Mouse (Mus musculus) layer of hippocampus, adult 11-12 months (tissue): ENCODE data around the gene Nudt8.
A peak's percentile ranks its signal among the peaks of the same experiment; 100 is the strongest.
"Not testable (repeated sequence)": the region's sequence is repeated elsewhere in the genome, so short reads cannot be mapped to it uniquely, and the experiment has no call there.

ENCODE experiments used
- DNase-seq: peaks from one replicate; pipeline ENCODE4 v3.0.0; 2022; ENCODE audit warnings: low spot score

Nudt8 gene

DNA sequence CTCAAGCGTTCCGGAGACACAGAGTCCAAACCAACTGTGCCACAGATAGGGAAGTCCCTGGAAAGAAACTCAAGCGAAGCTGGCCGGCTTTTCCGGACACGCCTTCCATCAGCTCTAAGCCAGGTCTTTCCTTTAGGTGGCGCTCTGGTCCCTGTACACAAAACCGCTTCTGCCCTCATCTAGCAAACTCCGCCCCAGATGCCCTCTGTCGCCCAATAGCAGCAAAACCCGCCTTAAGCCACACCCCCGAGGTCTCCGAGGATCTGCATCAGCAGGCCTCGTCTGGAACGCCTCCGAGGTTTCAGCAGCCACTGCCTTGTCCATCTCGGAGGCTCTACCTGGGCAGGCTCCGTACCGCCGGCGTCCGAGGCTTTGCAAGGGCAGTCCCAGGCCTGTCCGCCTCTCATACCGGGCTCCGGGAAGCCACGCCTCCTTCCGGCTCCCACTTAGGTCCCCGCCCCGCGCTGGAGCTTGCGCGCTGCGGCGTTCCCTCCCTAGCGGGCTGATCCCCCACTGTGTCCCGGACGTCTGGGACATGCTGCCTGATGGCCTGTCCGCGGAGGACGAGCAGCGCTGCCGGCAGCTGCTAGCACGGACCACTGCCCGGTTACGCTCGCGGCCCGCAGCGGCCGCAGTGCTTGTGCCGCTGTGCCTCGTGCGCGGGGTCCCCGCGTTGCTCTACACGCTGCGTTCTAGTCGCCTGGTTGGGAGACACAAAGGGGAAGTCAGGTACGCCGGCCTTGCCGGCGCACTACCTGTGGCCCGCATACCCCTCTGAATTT lies at the start of gene Nudt8, which contains the start of gene Gm49405:
Gene Nudt8, plus strand, starts transcription at position 462 of the 782 bp plus-strand sequence.
Gene Gm49405, plus strand, starts transcription at position 508 of the 782 bp plus-strand sequence.
- peak; percentile 98 for DNase-seq

DNA sequence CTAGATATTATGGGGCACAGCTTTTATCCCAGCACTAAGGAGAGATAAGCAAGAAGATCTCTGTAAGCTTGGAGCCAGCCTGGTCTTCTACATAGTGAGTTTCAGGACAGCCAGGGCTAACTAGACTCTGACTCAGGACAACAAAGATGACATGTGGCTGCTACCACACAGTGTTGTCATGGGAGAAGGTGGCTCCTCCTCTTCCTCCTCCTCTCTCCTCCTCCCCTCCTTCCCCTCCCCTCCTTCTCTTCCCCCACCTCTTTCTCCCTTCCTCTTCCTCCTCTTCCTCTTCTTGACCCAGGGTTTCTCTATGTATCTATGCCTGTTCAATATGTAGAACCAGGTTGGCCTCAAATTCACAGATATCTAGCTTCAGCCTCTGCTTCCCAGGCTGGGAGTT lies 48.9 kb upstream of the Nudt8 start:
- no peak for DNase-seq

DNA sequence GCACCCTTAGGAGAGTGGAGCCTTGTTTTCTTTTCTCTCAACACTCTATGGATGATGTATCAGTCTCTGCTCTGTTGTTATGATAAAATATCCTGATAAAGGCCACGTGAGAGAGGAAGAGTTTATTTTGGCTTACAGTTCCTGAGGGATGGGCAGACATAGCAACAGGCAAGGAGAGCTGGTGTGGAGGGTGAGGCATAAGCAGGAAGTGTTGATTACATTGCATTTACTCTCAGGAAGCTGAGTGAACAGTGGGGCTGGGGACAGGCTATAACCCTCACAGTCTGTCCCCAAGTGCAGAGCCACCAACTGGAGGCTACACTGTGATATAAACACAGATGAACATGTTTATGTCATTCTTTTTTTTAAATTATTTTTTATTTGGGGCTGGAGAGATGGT lies 48.3 kb upstream of the Nudt8 start:
- no peak for DNase-seq

DNA sequence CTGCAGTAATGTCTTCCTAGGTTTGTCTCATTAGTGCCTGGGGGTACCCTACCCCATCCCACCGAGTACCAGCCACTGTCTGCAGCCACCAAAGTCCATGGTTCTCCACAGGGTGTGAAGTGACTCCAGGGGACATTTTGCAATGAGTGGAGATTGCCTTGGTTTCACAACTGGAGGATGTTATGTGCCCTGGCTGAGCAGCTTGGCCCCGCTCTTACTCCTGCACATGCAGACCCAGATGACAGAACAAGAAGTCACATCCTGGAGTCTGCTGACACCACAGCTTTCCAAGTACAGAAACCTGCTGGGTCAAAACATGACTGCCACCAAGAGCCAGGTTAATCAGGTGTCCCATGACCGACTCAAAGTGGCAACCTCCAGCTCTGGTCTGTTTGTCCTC lies 45.3 kb upstream of the Nudt8 start:
- no peak for DNase-seq

DNA sequence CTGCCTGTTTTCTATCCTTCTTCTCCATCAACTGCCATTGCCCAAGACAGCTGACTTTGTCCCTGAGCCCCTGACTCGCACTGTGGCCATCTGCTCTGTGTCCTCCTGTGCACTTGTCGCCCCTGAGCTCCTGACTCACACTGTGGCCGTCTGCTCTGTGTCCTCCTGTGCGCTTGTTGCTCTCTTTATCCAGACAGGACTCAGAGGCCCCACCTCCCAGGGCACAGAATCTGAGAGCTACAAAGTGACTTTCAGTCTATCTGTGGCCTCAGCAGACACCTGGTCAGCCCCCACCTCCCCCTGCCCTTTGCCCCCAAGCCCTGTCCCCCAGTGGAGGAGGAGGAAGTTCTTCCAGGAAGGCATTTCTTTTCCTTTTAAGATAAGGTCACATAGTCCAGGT lies 44.6 kb upstream of the Nudt8 start:
- no peak for DNase-seq

DNA sequence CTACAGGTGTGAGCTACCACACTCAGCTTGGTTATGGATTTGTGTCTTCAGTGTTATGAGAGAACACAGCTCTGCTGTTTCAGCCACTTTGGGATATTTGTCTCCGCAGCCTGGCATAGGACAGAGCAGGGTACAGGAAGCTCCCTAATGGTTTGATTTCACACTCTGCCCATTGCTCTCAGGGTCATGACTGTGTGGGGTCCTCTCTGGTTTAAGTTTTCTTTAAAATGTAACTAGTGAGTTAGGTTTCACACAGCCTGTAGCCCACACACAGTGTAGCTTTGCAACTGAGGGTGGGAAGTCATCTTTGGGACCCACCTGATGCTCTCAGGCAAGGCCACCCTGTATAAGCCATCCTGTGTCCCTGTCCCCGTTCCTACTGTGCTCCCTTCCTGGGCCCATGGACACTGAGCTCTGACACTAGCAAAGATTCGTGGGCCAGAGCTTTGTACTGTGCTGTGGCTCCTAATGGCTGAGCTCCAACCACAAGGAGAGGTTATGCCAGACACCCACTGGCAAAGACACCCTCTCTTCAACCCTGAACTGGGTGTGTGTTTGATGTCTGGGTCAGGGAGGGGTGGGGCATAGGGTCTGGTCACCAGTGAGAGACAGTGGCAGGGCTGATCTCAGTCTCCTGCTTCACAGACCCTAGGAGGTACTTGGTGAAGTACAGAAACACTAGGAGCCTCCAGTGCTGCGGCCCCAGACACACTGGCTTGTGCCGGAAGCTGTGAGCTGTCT lies 42.9 kb upstream of the Nudt8 start:
- DNase-seq: not testable (repeated sequence)

DNA sequence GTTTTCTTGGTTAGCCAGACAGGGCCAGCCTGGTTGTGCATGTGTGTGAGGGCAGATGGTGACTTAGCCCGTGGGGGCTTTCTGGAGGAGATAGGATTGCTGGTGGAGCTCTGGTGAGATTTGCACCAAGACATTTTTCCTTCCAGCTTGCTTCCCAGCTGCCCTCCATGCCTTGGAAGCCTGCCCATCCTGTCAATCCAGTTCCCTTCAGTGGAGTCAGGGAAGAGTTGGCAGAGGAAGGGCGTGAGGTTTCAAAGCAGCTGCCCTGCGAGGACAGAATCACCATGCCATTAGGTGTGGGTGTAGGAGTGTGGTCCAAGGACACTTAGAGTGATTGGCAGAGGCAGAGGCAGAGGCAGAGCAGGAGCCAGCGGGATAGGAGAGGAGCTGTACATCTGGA lies 41.9 kb upstream of the Nudt8 start, which contains the start of gene Aldh3b3:
Gene Aldh3b3, plus strand, starts transcription at position 176 of the 400 bp plus-strand sequence.
- DNase-seq: no peak

DNA sequence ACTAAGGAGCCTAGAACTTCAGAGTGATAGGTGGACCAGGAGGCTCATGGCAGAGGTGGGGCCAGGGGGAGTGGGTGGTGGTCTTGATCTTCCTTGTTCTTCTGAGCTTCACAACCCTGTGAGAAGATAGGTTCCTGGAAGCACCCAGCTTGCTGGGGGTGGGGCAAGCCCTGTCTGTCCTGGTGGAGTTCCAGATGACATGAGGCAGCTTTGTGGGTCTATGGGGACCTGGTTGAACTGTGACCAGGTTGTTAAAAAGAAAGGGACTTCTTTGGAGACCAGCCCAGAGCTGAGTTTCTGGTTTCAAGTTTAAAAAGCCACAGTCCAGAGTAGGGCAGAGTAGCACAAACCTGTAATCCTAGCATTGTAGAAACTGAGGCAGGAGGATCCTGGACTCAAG lies 41.4 kb upstream of the Nudt8 start:
- DNase-seq: no peak

DNA sequence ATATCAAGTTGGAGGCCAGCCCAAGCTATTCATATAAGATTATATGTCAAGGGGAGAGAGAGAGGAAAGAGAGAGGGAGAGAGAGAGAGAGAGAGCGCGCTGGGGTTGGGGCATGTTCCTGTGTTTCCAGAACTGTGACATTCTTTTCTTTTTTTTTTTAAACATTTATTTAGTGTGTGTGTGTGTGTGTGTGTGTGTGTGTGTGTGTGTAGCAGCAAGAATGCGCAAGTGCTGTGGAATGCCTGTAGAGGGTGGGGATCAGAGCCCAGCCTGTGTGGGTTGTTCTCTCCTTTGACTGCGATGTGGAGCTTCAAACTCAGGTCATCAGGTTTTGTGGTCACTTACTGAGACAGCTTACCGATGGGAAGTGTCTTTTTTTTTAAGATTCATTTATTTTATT lies 40.2 kb upstream of the Nudt8 start:
- DNase-seq: no peak

DNA sequence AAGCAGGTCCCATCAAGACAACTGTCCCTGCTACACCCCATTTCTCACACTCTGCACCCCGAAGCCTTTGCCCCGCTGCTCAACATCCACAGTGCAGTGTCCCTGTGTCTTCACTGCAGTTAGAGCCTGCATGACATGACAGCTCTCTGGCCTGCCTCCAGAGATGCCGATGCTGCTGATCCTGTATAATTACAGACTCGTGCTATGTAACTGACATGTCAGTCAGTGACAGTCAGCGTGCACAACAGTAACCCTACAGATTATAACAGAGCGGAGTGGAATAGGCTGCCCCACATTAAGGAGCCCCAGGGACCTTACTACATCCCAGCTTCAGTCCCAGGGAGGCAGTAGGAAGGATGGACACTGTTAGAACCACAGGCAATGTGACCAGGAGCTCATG lies 38.6 kb upstream of the Nudt8 start:
- DNase-seq: not testable (repeated sequence)

DNA sequence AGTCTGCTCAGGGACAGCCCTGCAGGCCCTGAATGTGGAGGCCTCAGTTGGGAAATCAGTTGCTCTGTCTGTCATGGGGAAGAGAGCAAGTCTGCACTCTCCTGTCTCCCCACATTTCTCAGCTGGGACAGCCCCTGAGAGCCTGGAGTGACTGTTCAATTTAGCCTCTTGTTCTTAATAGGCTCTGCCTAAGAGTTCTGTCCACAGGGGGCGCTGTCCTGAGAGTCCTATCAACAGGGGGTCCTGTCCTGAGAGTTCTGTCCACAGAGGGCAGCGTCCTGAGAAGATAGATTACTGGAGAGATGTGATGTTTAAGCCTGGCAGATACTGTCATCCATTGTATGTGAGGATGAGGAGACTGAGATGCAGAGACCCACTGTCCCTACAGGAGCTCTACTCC lies 37.9 kb upstream of the Nudt8 start:
- DNase-seq: no peak

DNA sequence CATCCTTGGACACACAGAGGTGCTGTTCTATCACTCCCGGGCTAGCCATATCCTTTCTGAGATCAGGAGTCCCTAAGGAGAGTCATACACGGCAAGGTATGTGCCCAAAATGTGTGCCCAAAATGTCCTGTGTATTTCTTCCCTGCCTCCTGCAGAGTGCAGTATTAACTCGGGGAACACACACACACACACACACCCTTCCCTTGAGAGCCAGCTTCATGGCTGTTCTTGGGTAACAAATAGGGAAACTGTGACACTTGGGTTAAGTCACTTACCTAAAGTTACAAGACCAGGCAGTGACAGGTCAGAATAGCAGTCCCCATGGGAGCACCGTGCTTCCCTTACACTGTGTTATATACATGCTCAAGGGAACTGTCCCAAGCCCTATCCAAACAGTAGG lies 36.4 kb upstream of the Nudt8 start:
- DNase-seq: no peak

DNA sequence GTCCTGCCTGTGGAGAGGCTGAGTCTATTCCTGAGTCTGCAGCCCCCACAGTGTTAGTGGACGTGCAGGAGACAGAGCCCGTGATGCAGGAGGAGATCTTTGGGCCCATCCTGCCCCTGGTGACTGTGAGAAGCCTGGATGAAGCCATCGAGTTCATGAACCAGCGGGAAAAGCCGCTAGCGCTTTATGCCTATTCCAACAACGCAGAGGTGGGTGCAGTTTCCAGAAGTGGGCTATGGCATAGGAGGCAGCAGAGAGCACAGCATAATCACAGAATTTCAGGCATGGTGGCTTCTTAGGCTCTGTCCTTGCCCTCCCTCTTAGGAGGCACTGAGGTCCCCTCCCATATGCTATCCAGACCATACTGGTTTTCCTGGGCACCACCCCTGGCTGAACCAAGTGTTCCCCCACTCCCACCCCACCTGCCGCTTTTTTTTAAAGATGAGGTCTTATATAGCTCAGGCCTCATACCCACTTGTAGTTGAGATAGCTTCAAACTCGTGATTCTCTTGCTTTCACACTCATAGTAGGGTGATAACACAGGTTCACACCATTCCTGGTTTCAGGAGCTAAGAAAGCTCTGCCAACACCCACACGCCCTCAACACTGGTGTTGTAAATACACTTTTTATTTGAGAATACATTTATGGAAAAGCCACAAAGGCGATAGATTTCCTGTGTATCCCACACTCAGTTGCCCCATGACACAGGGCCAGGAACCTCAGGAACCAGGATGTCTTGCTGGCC lies 33.9 kb upstream of the Nudt8 start:
- no peak for DNase-seq

DNA sequence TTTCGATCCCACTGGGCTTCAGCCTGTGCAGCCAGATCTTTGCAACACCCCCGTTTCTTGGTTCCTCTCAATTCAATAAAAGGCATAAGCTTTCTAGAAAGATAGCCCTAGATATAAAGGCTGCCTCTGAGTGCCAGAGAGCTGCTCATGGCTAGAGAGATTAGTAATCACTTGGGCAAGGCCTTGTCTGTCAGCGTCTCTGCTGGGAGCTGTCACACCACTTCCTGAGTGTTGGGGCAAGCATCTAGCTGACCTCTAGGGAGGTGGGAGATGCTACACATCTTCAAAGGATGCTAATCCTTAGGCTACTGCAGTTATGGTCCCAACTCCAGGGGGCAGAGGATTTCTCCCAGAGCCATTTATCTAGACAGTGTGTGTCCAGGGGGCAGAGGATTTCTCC lies 33.1 kb upstream of the Nudt8 start:
- DNase-seq: no peak

DNA sequence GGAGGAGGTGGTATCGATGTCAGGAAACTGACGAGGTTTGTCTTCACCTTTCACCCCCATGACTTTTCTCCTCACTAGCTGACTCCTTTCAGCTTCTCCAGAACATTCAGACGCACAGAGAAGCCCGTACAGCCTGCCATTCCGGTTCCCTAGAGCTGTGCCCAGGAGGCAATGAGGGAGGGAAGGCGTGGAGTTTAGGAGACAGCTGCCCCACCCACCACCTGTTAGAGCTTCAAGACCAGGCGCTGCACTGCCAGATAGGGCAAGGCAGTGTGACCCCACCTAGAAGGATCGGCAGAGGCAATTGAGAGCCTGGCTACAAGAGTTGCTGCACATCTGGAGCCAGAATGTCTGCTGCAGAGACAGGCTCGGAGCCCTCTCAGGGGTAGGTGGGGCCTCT lies 28.2 kb upstream of the Nudt8 start, which contains the start of gene Aldh3b2:
Gene Aldh3b2, plus strand, starts transcription at position 100 of the 400 bp plus-strand sequence.
- no peak for DNase-seq

DNA sequence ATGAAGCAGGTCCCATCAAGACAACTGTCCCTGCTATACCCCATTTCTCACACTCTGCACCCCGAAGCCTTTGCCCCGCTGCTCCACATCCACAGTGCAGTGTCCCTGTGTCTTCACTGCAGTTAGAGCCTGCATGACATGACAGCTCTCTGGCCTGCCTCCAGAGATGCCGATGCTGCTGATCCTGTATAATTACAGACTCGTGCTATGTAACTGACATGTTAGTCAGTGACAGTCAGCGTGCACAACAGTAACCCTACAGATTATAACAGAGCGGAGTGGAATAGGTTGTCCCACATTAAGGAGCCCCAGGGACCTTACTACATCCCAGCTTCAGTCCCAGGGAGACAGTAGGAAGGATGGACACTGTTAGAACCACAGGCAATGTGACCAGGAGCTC lies 25.8 kb upstream of the Nudt8 start:
- DNase-seq: not testable (repeated sequence)

DNA sequence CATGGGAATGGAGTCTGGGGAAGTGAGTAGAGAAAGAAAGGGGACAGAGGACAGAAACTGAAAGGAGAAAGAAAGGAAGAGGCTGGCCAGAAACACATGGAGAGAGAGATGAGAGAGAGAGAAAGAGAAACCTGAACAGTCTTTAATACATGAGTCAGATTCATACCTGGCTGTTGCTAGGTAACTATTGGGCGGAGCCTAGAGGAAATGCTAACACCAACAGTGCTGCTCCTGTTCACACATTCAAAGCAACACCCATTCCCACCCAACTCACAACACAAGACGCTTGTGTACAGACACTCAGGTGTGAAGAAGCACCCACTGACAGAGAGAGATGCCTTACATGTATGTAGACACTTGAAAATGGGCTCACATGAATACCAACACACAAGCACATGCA lies 24.5 kb upstream of the Nudt8 start:
- DNase-seq: no peak

DNA sequence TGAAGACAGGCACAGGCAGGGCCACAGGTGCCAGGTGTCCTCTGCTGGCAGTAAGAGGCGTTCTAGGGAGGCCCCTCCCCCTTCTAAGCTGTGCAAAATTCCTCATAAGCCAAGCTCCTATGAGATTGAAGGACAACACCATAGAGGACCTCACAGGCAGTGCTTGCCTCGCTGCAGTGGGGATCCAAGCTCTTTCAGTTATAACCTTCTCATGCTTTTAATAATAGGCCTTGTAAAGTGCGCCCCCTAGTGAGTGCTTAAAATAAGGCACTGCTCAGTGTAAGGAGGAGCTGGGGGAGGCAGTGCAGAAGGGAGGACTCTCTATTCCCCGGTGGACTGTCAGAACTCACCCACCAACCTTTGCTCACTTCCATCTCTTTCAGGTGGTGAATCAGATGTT lies 20.1 kb upstream of the Nudt8 start:
- peak; percentile 92 for DNase-seq

DNA sequence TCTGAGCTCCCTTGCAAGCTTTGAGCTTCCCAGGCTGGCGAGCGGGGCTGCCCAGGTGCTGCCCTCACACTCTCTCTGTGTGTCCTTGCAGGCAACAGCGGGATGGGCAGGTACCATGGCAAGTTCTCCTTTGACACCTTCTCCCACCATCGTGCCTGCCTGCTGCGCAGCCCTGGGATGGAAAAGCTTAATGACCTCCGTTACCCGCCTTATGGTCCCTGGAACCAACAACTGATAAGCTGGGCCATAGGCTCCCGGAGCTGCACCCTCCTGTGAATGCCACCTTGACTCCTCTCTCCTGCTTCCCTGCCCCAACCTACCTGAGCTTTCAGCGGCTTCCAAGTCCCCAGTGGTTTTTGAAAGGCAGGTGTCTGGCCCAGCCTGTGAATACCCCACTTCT lies 19.5 kb upstream of the Nudt8 start:
- no peak for DNase-seq

DNA sequence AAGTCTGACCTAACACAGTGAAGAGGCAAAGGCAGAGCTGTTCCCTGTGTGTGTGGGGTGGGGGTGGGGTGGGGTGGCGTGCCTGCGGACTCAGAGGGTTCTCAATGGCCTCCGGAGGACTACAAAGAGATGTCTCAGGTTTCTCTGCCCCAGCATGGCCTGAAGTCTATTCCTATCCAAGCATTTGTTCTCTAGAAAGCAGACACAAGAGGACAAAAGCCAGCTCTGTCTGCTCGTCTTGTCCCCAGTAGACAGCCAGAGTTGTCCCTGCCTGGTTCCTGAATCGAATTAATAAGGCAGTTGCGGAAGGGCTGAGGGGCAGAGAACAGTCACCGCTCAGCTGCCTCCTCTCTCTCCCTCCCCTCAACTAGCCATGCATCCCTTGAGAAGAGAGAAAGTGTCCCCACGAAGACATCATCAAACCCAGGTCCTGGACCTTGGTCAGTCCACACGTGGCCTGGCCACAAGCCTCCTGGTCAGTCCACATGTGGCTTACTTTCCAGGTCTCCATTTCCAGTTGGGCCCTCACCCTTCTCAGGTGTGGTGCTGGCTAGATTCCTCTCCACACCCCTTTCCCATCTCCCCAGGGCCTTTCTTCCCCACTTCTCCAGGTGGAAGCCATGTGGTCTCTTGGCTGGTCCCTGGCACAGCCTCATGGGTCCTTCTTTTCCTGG lies 16.7 kb upstream of the Nudt8 start:
- DNase-seq: no peak

DNA sequence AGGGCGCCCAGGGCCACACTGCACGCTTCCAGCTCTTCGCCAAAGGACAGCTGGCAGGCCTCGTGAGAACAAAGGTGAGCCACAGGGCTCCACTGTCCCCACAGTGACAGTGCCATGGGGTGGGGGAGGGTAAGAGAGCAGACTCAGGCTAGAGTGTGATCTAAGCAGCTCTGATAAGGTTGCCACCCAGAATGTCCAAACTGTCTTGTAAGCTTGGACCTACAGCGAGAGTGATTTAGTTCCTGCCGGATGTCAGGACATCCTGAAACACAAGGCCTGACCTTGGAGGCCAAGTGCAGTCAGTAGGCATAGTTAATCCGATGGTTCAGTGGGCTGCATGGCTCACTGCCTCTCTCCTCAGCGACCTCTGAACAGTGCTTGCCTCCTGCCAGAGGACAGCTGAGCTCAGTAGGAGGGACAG lies 15.1 kb upstream of the Nudt8 start:
- no peak for DNase-seq

DNA sequence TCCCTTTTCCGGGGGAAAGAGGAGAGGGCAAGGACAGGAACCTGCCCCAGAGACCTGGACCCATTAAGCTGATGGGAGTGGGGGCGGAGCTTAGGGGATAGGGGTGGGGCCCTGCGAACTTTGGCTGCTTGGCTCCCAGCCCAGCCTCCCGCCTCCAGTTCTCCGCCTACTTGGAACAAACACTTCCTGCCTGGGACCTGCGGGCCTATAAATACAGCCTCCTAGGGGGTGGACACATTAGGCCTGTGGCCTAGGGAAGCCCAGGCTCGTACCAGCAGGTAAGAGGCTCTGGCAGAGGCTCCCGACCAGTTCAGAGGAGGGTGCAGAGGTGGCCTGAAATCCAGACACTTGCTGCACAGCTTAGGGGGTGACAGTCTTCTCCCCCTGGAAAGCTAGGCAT lies 14.0 kb upstream of the Nudt8 start, which contains the start of gene Acy3:
Gene Acy3, plus strand, starts transcription at position 237 of the 400 bp plus-strand sequence.
- peak; percentile 53 for DNase-seq
